Mouse (Mus musculus): ENCODE results near the gene Slbp. TPM values are rescaled to one million over a fixed set of nuclear protein-coding genes. Genes with fewer than 3 reads are reported as not detected.

The Slbp gene
- total and polyA plus RNA-seq, 3 experiments, result 233 to 731 (median 255) TPM

GRCm38 (mm10) chr5:33681611-33682388, 29.4 kb upstream of the Slbp start (continued):
- TF ChIP-seq TBP (IDR thresholded peaks at IDR 0.05; ENCODE audit: low read depth, low read length) (peak; percentile 84), SIN3A (IDR thresholded peaks at IDR 0.05; ENCODE audit: low read length) (peak; percentile 93), CTCF (IDR thresholded peaks at IDR 0.05 in 2 of 3, conservative IDR thresholded peaks at IDR 0.05 in 1 of 3; ENCODE audit: control insufficient read depth in 1 of 3, insufficient read depth in 1 of 3, low read depth in 2 of 3, low read length in 3 of 3, poor library complexity in 1 of 3, severe bottlenecking in 1 of 3) (no peak), MYC (IDR thresholded peaks at IDR 0.05; ENCODE audit: low read depth, low read length) (peak; percentile 100), CHD2 (IDR thresholded peaks at IDR 0.05; ENCODE audit: low read length) (peak; percentile 9; the same call in 1 of the 2 replicates), USF2 (IDR thresholded peaks at IDR 0.05; ENCODE audit: borderline replicate concordance in 1 of 2, insufficient read depth in 1 of 2, low read depth in 1 of 2, low read length in 2 of 2) (peak in 1 of 2 experiments; percentile 78; a peak in 3 of 4 replicates), TCF12 (IDR thresholded peaks at IDR 0.05; ENCODE audit: low read depth, low read length) (peak; percentile 96), KAT2A (conservative IDR thresholded peaks at IDR 0.05; ENCODE audit: low read depth, low read length) (no peak), EP300 (IDR thresholded peaks at IDR 0.05; ENCODE audit: low read depth in 1 of 2, low read length in 2 of 2) (peak; percentile 91 to 93), MXI1 (IDR thresholded peaks at IDR 0.05; ENCODE audit: low read depth, low read length) (peak; percentile 97)

- Histone ChIP-seq H3K4me1 (ENCODE audit: control insufficient read depth in 1 of 2, insufficient read depth in 2 of 2, low read length in 2 of 2) (peaks cover 23 to 29% of the 10 kb centered on the region in 2 experiments), H3K27ac (ENCODE audit: control insufficient read depth, low read depth, low read length) (peak overlapping the region; percentile 89), H3K9ac (ENCODE audit: control insufficient read depth, low read depth, low read length, poor library complexity, severe bottlenecking) (peak overlapping the region; percentile 64), H3K36me3 (ENCODE audit: control insufficient read depth in 1 of 2, insufficient read depth in 2 of 2, low read length in 2 of 2) (peaks cover 0 to 25% of the 10 kb centered on the region in 2 experiments; a peak in 2 of 4 replicates), H3K79me2 (ENCODE audit: control insufficient read depth, insufficient read depth, low read length, poor library complexity) (no peaks in the 10 kb centered on the region), H3K27me3 (ENCODE audit: control insufficient read depth in 1 of 2, insufficient read depth in 2 of 2, low read length in 2 of 2) (no peaks in the 10 kb centered on the region), H3K4me3 (ENCODE audit: control insufficient read depth in 1 of 2, insufficient read depth in 1 of 2, low read depth in 2 of 2, low read length in 2 of 2) (peak overlapping the region; percentile 15 to 28; a peak in 3 of 4 replicates), H3K9me3 (replicated peaks; ENCODE audit: insufficient read depth, low read length) (no peaks in the 10 kb centered on the region)
- TF ChIP-seq CHD1 (IDR thresholded peaks at IDR 0.05; ENCODE audit: low read depth, low read length) (no peak), RAD21 (IDR thresholded peaks at IDR 0.05; ENCODE audit: low read depth, low read length) (no peak), CTCF (IDR thresholded peaks at IDR 0.05 in 2 of 3, conservative IDR thresholded peaks at IDR 0.05 in 1 of 3; ENCODE audit: control insufficient read depth in 1 of 3, insufficient read depth in 1 of 3, low read depth in 2 of 3, low read length in 3 of 3, poor library complexity in 1 of 3, severe bottlenecking in 1 of 3) (0 out of 6 replicates have a peak, but pooled peaks of 1 of the 3 experiments have one; percentile 0), USF2 (IDR thresholded peaks at IDR 0.05; ENCODE audit: borderline replicate concordance in 1 of 2, insufficient read depth in 1 of 2, low read depth in 1 of 2, low read length in 2 of 2) (no peak), ZMIZ1 (IDR thresholded peaks at IDR 0.05; ENCODE audit: low read depth, low read length) (no peak), CHD2 (IDR thresholded peaks at IDR 0.05; ENCODE audit: low read length) (no peak), GABPA (IDR thresholded peaks at IDR 0.05; ENCODE audit: low read depth, low read length) (no peak), TCF12 (IDR thresholded peaks at IDR 0.05; ENCODE audit: low read depth, low read length) (0 out of 2 replicates have a peak, but pooled peaks have one; percentile 8), HCFC1 (IDR thresholded peaks at IDR 0.05; ENCODE audit: low read depth, low read length) (no peak), ELF1 (IDR thresholded peaks at IDR 0.05; ENCODE audit: low read depth, low read length) (peak; percentile 42; the same call in 1 of the 2 replicates)
- peak; percentile 75 for DNase-seq (ENCODE audit: low read depth, low spot score)
Measured at GRCm38 (mm10) chr5:33681044-33681443, 28.7 kb upstream of the Slbp start.

Data from MEL (cell line).